Mouse (Mus musculus): Measurements from ENCODE around the gene Lasp1. TPM values are rescaled to one million over a fixed set of nuclear protein-coding genes. Genes with fewer than 3 reads are reported as not detected.

The Lasp1 gene
- polyA plus RNA-seq, 1 experiment from 2014 or later, result 88.6 TPM

DNA sequence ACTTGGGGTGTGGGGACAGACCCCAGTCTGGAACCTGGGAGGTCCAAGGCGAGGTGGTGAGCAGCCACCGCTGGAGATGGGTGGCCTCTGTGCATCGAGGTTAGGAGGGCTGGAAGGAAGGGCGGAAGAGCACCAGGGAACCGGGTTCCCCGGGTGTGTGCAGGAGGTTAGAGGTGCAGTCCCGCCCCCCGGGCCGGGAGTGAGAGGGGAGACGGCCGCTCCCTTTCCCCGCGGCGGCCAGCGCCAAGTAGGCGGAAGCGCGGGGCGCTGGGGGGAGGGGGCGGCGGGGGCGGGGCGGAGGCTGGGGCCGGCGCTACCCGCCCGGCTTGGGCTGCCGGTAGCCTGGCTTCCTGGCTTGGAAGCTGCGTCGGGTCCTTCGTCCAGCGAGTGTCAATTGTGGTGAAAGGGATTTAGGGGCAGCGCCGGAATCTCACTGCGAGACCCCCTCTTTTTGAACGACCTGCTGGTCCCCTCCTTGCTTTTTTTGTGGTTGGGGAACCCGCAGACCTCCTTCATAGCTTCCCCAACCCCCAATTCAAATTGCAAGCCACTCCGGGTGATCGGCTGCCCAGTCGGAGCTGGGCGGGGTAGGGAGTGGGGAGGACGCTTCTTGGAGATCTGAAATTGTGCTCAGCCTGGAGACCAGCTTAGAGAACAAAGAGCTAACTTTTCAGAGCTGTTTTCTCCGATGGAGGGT, 1.3 kb downstream of the Lasp1 start:
- Histone ChIP-seq H3K27me3 (replicated peaks; ENCODE audit: control insufficient read depth, insufficient read depth, low read length) (no peaks in the 10 kb centered on the region), H3K36me3 (ENCODE audit: control insufficient read depth, insufficient read depth, low read length) (no peaks in the 10 kb centered on the region), H3K4me2 (ENCODE audit: low read depth, low read length) (peak overlapping the region; percentile 72), H3K27ac (replicated peaks; ENCODE audit: low read depth, low read length) (peak overlapping the region; percentile 95), H3K4me1 (ENCODE audit: control insufficient read depth, insufficient read depth, low read length) (peaks cover 29% of the 10 kb centered on the region), H3K9me3 (ENCODE audit: control insufficient read depth, low read length) (no peaks in the 10 kb centered on the region), H3K9ac (ENCODE audit: low read depth, low read length) (peak overlapping the region; percentile 74), H3K4me3 (ENCODE audit: low read depth, low read length) (peak overlapping the region; percentile 90)
- ATAC-seq (ENCODE audit: low read depth) (peak; percentile 63), DNase-seq (ENCODE audit: low spot score) (peak; percentile 86)
- 0% methylated on average over 19 of the region's 43 CpGs for WGBS

GRCm38 (mm10) chr11:97800691-97801408, 2.0 kb downstream of the Lasp1 start:
- H3K4me3 ChIP-seq (ENCODE audit: low read depth, low read length), result peak overlapping the region; percentile 90
- H3K9me3 ChIP-seq (ENCODE audit: control insufficient read depth, low read length), result no peaks in the 10 kb centered on the region
- peak overlapping the region; percentile 95 for H3K27ac ChIP-seq (replicated peaks; ENCODE audit: low read depth, low read length)
- ATAC-seq (ENCODE audit: low read depth) (no peak), DNase-seq (ENCODE audit: low spot score) (no peak)
- no peaks in the 10 kb centered on the region for H3K36me3 ChIP-seq (ENCODE audit: control insufficient read depth, insufficient read depth, low read length)
- peak overlapping the region; percentile 72 for H3K4me2 ChIP-seq (ENCODE audit: low read depth, low read length)
- WGBS, result 2% methylated on average over 17 of the region's 17 CpGs
- H3K9ac ChIP-seq (ENCODE audit: low read depth, low read length), result peak overlapping the region; percentile 74
- H3K27me3 ChIP-seq (replicated peaks; ENCODE audit: control insufficient read depth, insufficient read depth, low read length), result no peaks in the 10 kb centered on the region
- peaks cover 36% of the 10 kb centered on the region for H3K4me1 ChIP-seq (ENCODE audit: control insufficient read depth, insufficient read depth, low read length)

DNA sequence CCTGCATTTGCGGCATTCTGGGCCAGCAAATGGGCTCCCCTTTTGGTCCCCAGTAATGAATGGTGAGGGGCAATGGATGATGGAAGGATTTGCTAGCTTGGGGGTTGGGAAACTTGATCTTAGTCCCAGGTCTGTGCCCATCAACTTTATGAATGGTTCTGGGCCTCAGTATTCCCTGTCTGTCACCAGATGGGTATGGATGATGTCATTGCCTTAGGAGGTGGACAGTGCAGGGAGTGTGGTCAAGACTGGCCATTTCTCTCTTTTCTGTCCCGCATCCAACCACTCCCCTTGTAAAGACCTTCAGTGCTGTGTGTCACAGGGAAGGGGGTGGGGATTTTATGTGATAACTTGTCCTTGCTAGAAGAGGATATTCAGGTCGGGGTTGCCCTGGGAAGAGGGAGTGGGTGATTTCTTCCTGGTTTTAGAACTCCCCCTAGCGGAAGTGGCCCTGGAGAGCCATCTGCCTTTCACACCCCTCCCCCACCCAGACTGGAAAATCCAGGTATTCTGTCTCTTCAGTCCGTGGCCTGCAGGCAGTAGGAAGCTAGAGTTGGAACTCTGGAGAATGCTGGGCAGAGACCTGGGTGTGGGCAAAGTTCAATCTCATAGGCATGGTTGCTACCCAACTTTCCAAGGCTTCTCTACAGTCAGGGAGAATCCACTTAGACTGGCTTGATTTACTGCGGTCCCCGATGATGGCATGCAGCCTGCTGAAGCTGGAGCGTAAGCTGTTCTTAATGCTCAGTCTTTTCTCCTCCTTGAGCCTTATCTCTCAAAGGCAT, 2.8 kb downstream of the Lasp1 start:
- DNase-seq (ENCODE audit: low spot score) (no peak), ATAC-seq (ENCODE audit: low read depth) (no peak)
- Histone ChIP-seq H3K9ac (ENCODE audit: low read depth, low read length) (peak overlapping the region; percentile 74), H3K27me3 (replicated peaks; ENCODE audit: control insufficient read depth, insufficient read depth, low read length) (no peaks in the 10 kb centered on the region), H3K4me1 (ENCODE audit: control insufficient read depth, insufficient read depth, low read length) (peaks cover 44% of the 10 kb centered on the region), H3K36me3 (ENCODE audit: control insufficient read depth, insufficient read depth, low read length) (peaks cover under 1% of the 10 kb centered on the region; the same call in 1 of the 2 replicates), H3K27ac (replicated peaks; ENCODE audit: low read depth, low read length) (peak overlapping the region; percentile 95; the same call in 1 of the 2 replicates), H3K4me2 (ENCODE audit: low read depth, low read length) (peak overlapping the region; percentile 72), H3K9me3 (ENCODE audit: control insufficient read depth, low read length) (no peaks in the 10 kb centered on the region), H3K4me3 (ENCODE audit: low read depth, low read length) (peak overlapping the region; percentile 90)
- WGBS, result 24% methylated on average over 8 of the region's 8 CpGs

GRCm38 (mm10) chr11:97802194-97802470, 3.3 kb downstream of the Lasp1 start:
- no peak overlapping the region for H3K9ac ChIP-seq (ENCODE audit: low read depth, low read length)
- H3K4me2 ChIP-seq (ENCODE audit: low read depth, low read length), result peak overlapping the region; percentile 72
- no peaks in the 10 kb centered on the region for H3K9me3 ChIP-seq (ENCODE audit: control insufficient read depth, low read length)
- peaks cover 5% of the 10 kb centered on the region for H3K36me3 ChIP-seq (ENCODE audit: control insufficient read depth, insufficient read depth, low read length)
- DNase-seq (ENCODE audit: low spot score) (no peak), ATAC-seq (ENCODE audit: low read depth) (no peak)
- no peak overlapping the region for H3K27ac ChIP-seq (replicated peaks; ENCODE audit: low read depth, low read length)
- no peaks in the 10 kb centered on the region for H3K27me3 ChIP-seq (replicated peaks; ENCODE audit: control insufficient read depth, insufficient read depth, low read length)
- peaks cover 49% of the 10 kb centered on the region for H3K4me1 ChIP-seq (ENCODE audit: control insufficient read depth, insufficient read depth, low read length)
- peak overlapping the region; percentile 90 for H3K4me3 ChIP-seq (ENCODE audit: low read depth, low read length)
- whole genome bisulfite sequencing, result 47% methylated on average over 1 of the region's 1 CpGs

DNA sequence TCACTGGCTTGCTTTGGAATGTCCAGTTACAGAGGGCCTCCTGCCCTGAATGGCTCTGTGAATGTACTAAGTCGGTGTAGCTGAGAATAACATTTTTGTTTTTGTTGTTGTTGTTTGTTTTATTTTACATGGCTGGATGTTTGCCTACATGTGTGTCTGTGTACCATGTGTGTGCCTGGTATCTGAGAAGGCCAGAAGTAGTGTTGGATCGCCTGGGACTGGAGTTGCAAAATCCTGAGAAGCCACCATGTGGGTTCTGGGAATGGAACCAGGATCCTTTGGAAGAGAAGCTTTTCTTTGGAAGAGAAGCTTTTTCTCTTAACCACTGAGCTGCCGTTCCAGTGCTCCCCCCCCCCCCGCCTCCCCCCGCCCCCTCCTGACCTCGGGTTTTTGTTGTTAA, 3.7 kb downstream of the Lasp1 start:
- H3K9me3 ChIP-seq (ENCODE audit: control insufficient read depth, low read length), result no peaks in the 10 kb centered on the region
- H3K4me2 ChIP-seq (ENCODE audit: low read depth, low read length), result no peak overlapping the region

GRCm38 (mm10) chr11:97803847-97804246, 5.0 kb downstream of the Lasp1 start:
- peaks cover 21% of the 10 kb centered on the region for H3K36me3 ChIP-seq (ENCODE audit: control insufficient read depth, insufficient read depth, low read length)
- peaks cover 63% of the 10 kb centered on the region for H3K4me1 ChIP-seq (ENCODE audit: control insufficient read depth, insufficient read depth, low read length)
- DNase-seq (ENCODE audit: low spot score) (no peak), ATAC-seq (ENCODE audit: low read depth) (no peak)
- H3K4me2 ChIP-seq (ENCODE audit: low read depth, low read length), result no peak overlapping the region
- WGBS, result 59% methylated on average over 5 of the region's 5 CpGs
- peak overlapping the region; percentile 83; the same call in 1 of the 2 replicates for H3K27ac ChIP-seq (replicated peaks; ENCODE audit: low read depth, low read length)
- H3K4me3 ChIP-seq (ENCODE audit: low read depth, low read length), result no peak overlapping the region
- H3K27me3 ChIP-seq (replicated peaks; ENCODE audit: control insufficient read depth, insufficient read depth, low read length), result no peaks in the 10 kb centered on the region
- H3K9me3 ChIP-seq (ENCODE audit: control insufficient read depth, low read length), result no peaks in the 10 kb centered on the region
- H3K9ac ChIP-seq (ENCODE audit: low read depth, low read length), result no peak overlapping the region

More for the DNA sequence above, 3.7 kb downstream of the Lasp1 start:
- Histone ChIP-seq H3K4me1 (ENCODE audit: control insufficient read depth, insufficient read depth, low read length) (peaks cover 50% of the 10 kb centered on the region), H3K27ac (replicated peaks; ENCODE audit: low read depth, low read length) (no peak overlapping the region), H3K4me3 (ENCODE audit: low read depth, low read length) (no peak overlapping the region; the same call in 1 of the 2 replicates), H3K9ac (ENCODE audit: low read depth, low read length) (no peak overlapping the region; the same call in 1 of the 2 replicates), H3K36me3 (ENCODE audit: control insufficient read depth, insufficient read depth, low read length) (peaks cover 9% of the 10 kb centered on the region), H3K27me3 (replicated peaks; ENCODE audit: control insufficient read depth, insufficient read depth, low read length) (no peaks in the 10 kb centered on the region)
- ATAC-seq (ENCODE audit: low read depth), result no peak
- DNase-seq (ENCODE audit: low spot score), result no peak
- WGBS, result 37% methylated on average over 3 of the region's 6 CpGs

DNA sequence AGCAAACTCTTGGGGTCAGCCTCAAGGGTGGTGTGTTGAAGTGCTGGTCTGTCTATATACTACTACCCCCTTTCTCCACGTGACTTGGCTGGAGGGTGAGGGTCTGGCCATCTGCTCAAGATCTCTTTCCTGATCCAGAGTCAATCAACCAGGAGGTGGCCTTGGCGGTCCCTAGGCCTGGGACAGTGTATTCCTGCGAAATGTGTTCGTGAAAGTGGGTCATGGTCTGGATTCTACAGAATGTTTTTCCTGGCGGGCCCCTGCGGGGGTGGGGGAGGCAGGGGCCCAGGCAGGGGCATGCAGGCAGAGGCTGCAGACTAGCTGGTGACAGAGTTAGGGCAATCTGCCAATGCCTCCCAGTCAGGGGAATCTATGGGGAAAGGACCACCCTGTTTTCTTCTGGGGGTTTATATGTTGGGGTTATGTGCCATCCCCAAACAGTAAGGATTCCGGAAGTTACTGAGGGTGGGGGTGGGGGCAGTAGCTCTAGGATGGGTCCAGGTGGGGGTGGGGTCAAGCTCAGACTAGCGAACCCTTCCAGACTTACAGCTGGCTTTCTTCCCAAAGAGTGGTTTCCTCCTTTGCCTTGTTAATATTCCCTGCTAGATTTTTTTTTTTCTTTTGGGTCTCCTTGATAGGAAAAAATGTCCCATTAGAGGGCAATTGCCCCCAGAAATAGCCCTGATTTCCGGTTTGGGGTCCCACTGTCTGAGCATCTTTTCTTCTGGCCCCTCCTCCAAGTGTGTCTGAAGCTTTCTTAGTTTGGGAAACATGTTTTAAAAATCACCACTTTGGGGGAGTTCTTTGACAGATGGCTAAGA, 6.3 kb downstream of the Lasp1 start:
- Histone ChIP-seq H3K9me3 (ENCODE audit: control insufficient read depth, low read length) (no peaks in the 10 kb centered on the region), H3K4me1 (ENCODE audit: control insufficient read depth, insufficient read depth, low read length) (peaks cover 74% of the 10 kb centered on the region), H3K4me3 (ENCODE audit: low read depth, low read length) (peak overlapping the region; percentile 14), H3K27me3 (replicated peaks; ENCODE audit: control insufficient read depth, insufficient read depth, low read length) (no peaks in the 10 kb centered on the region), H3K27ac (replicated peaks; ENCODE audit: low read depth, low read length) (peak overlapping the region; percentile 83), H3K9ac (ENCODE audit: low read depth, low read length) (peak overlapping the region; percentile 45), H3K36me3 (ENCODE audit: control insufficient read depth, insufficient read depth, low read length) (peaks cover 30% of the 10 kb centered on the region), H3K4me2 (ENCODE audit: low read depth, low read length) (peak overlapping the region; percentile 51)
- DNase-seq (ENCODE audit: low spot score) (peak; percentile 90), ATAC-seq (ENCODE audit: low read depth) (peak; percentile 42; the same call in 1 of the 2 replicates)
- 9% methylated on average over 9 of the region's 9 CpGs for WGBS

Measured in embryonic facial prominence, embryonic 14.5 days (tissue).